Mouse (Mus musculus): ENCODE results near the gene Itm2c. TPM values are rescaled to one million over a fixed set of nuclear protein-coding genes. Genes with fewer than 3 reads are reported as not detected.
A peak's percentile ranks its signal among the peaks of the same experiment; 100 is the strongest.

Itm2c gene
- polyA plus RNA-seq, 1 experiment from 2014 or later = 258 TPM

DNA sequence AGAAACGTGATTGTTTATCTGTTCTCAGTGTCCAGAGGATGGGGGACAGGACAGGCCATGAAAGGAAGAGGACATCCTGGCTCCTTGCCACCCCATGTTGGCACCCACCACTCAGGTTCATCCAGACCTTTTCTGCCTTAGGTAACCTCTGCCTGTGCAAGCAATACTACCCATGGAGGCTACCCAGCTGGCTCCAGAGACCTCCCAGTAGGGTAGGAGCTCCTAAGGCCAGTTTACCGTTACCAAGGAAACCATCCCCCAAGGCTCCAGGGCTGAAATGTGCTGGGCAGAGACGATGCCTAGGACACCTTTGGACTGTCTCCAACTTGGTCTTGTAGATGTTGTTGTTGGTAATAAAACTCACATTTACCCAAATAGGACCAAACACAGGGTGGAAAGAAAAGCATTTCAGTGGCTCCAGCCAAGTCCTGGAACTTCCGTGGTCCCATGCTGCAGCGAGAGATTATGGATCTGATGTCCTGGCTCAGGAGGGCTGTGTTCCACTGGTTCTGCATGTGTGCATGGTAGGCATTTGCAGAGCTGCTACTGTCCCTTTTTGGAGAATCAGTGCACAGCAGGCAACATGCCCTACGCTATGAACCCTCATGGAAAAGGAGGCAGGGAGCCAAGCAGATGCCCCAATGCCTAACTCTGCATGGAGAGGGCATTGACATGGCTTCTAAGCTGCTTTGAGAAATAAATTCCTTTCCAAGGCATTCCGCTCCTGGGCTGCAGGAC lies 28.2 kb downstream of the Itm2c start:
- H3K27me3 ChIP-seq = no peaks in the 10 kb centered on the region
- no peak overlapping the region for H3K4me3 ChIP-seq
- H3K36me3 ChIP-seq = no peaks in the 10 kb centered on the region
- no peaks in the 10 kb centered on the region for H3K9me3 ChIP-seq
- H3K27ac ChIP-seq = no peak overlapping the region
- ATAC-seq (ENCODE audit: insufficient number of reproducible peaks, insufficient read depth, low FRiP score, low TSS enrichment) = no peak
- no peak overlapping the region for H3K9ac ChIP-seq
- H3K4me2 ChIP-seq (replicated peaks) = no peak overlapping the region
- WGBS = 70% methylated on average over 7 of the region's 7 CpGs
- peaks cover under 1% of the 10 kb centered on the region; the same call in 1 of the 2 replicates for H3K4me1 ChIP-seq

DNA sequence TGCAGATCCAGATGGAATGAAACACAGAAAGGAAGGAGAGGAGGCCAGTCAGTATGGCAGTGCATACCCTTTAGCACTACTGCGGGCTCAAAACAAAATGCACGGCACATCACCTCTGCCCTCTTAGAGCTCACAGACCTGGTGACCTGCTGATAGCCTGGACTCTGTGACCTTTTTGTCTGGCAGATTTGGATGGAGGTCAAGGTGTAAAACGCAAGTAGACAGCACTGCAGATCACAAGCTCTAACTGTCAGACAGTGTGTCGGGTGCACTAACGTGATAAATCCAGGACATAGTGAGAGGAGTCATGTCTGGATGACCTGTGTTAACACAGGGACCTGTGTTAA lies 28.8 kb downstream of the Itm2c start:
- ATAC-seq (ENCODE audit: insufficient number of reproducible peaks, insufficient read depth, low FRiP score, low TSS enrichment) = no peak
- no peak overlapping the region for H3K4me2 ChIP-seq (replicated peaks)
- WGBS = 75% methylated on average over 5 of the region's 5 CpGs

DNA sequence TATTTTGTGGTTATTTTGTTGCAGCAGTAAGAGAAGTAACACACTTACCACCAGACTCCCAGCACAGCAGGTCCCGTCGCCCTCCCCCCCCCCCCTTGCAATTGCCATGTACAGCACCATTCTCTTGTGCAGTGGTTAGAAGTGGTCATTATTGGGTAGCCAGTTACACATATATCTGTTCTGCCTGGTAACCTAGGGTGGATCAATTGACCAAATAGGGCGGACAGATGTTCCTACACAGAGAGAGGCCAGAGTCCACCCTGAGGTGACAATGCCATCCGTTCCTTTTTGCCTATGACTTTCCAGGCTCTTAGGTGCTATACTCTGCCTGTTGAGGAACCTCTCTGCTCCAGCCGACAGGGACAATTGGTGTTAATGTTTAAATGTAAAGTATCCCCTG lies 31.1 kb downstream of the Itm2c start:
- 81% methylated on average over 5 of the region's 5 CpGs for WGBS
- no peaks in the 10 kb centered on the region for H3K27me3 ChIP-seq

More for the DNA sequence above, 28.8 kb downstream of the Itm2c start:
- Histone ChIP-seq H3K36me3 (no peaks in the 10 kb centered on the region), H3K27ac (no peak overlapping the region), H3K4me1 (no peaks in the 10 kb centered on the region), H3K9ac (no peak overlapping the region), H3K4me3 (no peak overlapping the region), H3K9me3 (no peaks in the 10 kb centered on the region), H3K27me3 (no peaks in the 10 kb centered on the region)

DNA sequence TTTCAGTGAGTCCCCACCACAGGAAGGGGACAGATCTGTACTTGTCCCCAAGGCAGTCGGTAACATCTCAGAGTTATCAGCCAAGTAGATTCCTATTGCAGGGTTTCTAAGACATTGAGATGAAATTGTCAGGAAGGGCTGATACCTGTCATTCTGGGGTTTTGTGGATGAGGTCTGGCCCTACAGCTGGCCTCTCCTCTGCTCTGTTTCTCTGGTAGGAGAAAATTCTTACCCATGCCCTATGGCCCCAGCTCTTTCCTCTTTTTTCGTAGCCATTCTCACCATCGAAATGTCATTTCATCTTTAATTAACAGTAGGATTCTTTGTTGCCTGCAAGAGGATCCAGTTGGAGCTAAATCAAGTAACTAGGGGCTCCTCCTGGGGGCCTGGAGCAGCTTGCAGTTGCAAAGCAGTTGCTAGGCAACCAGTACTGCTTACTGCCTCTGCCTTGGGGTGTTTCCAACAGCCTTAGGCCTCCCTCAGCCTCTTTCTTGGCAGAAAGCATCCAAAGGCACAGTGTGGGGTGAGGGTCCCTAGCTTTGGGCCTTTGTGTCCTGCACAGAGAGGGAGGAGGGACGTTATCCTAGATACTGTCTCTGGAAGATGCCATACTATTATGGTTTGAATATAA lies 34.1 kb downstream of the Itm2c start, which contains the start of gene 4933407L21Rik:
TSS of gene 4933407L21Rik (plus strand) at position 427 of the 631 bp plus-strand sequence.
- Histone ChIP-seq H3K9ac (no peak within 1 kb of the TSS), H3K9me3 (no peaks in the 10 kb centered on the region), H3K4me1 (peaks cover 7% of the 10 kb centered on the region), H3K4me3 (no peak within 1 kb of the TSS), H3K27me3 (no peaks in the 10 kb centered on the region), H3K27ac (no peak within 1 kb of the TSS), H3K36me3 (no peaks in the 10 kb centered on the region), H3K4me2 (replicated peaks) (no peak within 1 kb of the TSS)
- 45% methylated on average over 4 of the region's 4 CpGs for WGBS
- peak; percentile 58; the same call in 1 of the 2 replicates for ATAC-seq (ENCODE audit: insufficient number of reproducible peaks, insufficient read depth, low FRiP score, low TSS enrichment)

More for the DNA sequence above, 31.1 kb downstream of the Itm2c start:
- Histone ChIP-seq H3K4me3 (no peak overlapping the region), H3K27ac (no peak overlapping the region), H3K4me1 (peaks cover 6% of the 10 kb centered on the region), H3K36me3 (no peaks in the 10 kb centered on the region), H3K4me2 (replicated peaks) (no peak overlapping the region), H3K9me3 (no peaks in the 10 kb centered on the region), H3K9ac (no peak overlapping the region)
- no peak for ATAC-seq (ENCODE audit: insufficient number of reproducible peaks, insufficient read depth, low FRiP score, low TSS enrichment)

DNA sequence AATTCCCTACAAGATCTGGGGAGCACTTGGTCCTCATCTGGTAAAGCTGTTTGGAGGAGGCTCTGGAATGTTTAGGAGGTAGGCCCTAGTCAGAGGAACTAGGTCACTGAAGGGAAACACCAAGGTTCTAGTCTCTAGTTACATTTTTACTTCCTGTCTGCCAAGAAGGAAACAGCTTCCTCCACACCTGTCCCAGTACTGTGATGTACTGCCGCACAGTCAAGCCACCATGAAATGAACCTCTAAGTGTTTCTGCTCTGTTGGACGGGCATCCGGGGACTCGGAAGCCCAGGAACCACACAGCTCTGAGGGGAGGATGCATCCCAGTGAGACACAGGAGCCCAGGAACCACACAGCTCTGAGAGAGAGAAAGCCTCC lies 34.6 kb downstream of the Itm2c start:
- WGBS = 65% methylated on average over 4 of the region's 4 CpGs
- Histone ChIP-seq H3K4me3 (no peak overlapping the region), H3K4me2 (replicated peaks) (no peak overlapping the region), H3K27me3 (no peaks in the 10 kb centered on the region), H3K27ac (no peak overlapping the region), H3K36me3 (no peaks in the 10 kb centered on the region), H3K9me3 (no peaks in the 10 kb centered on the region), H3K4me1 (peaks cover 12% of the 10 kb centered on the region), H3K9ac (no peak overlapping the region)
- ATAC-seq (ENCODE audit: insufficient number of reproducible peaks, insufficient read depth, low FRiP score, low TSS enrichment) = no peak

DNA sequence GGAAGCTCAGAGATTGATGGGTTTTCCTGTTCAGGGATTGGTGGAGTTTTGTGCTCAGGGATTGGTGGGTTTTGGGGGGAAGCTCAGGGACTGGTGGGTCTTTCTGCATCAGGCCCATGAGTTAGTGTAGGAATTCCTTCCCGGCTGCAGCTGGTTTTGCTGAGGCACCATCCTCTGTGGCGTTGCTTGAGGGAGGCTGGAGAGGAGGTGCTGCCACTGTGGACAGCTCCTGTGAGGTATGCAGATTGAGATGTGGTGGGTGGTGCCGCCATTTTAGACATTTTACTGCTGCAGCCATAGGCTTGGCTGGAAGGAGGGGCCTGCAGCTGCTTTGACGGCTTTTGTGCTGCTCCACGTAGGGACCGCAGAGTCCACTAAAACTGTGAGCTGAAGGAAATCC lies 35.3 kb downstream of the Itm2c start:
- Histone ChIP-seq H3K9ac (no peak overlapping the region), H3K4me1 (peaks cover 17% of the 10 kb centered on the region), H3K36me3 (no peaks in the 10 kb centered on the region), H3K9me3 (no peaks in the 10 kb centered on the region), H3K27me3 (no peaks in the 10 kb centered on the region), H3K4me2 (replicated peaks) (no peak overlapping the region), H3K27ac (no peak overlapping the region), H3K4me3 (no peak overlapping the region)
- WGBS = 84% methylated on average over 6 of the region's 6 CpGs
- no peak for ATAC-seq (ENCODE audit: insufficient number of reproducible peaks, insufficient read depth, low FRiP score, low TSS enrichment)

DNA sequence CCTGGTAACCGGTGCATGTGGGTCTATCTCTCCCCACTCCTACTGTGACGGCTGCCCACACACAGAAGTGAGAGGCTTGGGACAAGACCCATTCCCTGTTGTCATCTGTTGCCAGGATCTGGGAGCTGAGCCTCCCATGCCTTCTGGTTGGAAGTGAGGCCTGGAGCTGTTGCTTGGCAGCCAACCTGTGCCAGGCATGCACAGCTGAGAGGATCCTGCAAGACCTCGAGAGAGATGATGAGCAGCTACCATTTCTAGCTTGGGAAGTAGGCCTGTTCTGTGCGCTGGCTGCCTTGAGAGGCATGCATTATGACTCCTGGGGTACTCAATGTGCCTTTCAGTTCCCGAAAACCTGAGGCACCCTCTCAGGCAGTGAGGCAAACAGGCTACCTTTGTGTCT lies 37.1 kb downstream of the Itm2c start:
- 79% methylated on average over 5 of the region's 5 CpGs for WGBS
- Histone ChIP-seq H3K4me2 (replicated peaks) (no peak overlapping the region), H3K4me1 (peaks cover 17% of the 10 kb centered on the region), H3K4me3 (no peak overlapping the region), H3K9me3 (no peaks in the 10 kb centered on the region), H3K36me3 (no peaks in the 10 kb centered on the region), H3K9ac (no peak overlapping the region), H3K27ac (no peak overlapping the region), H3K27me3 (no peaks in the 10 kb centered on the region)
- no peak for ATAC-seq (ENCODE audit: insufficient number of reproducible peaks, insufficient read depth, low FRiP score, low TSS enrichment)

DNA sequence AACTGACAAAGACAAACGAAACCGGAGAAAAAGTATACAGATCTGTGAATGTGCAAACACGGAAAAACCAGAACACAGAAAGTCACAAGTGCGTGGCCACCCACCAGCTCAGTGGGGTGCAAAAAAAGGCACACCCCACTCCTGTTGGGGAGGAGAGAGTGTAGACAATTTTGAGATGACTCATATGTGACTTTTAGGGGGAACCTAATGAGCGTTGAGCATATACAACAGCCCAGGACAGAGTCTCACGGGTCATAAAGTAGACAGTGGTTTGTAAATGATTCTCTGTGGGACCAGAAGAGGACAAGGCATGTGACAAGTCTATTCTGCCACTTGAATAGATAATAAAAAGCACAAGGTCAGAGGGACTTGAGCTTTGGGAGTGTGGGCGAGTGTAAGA lies 39.1 kb downstream of the Itm2c start:
- H3K4me3 ChIP-seq = no peak overlapping the region
- H3K36me3 ChIP-seq = no peaks in the 10 kb centered on the region
- no peak overlapping the region for H3K9ac ChIP-seq
- no peaks in the 10 kb centered on the region for H3K27me3 ChIP-seq
- no peaks in the 10 kb centered on the region for H3K9me3 ChIP-seq
- peak overlapping the region; percentile 32 for H3K4me2 ChIP-seq (replicated peaks)
- WGBS = 30% methylated on average over 7 of the region's 7 CpGs
- H3K4me1 ChIP-seq = peaks cover 14% of the 10 kb centered on the region
- 0 out of 2 replicates have a peak overlapping the region, but pooled peaks have one; percentile 41 for H3K27ac ChIP-seq
- ATAC-seq (ENCODE audit: insufficient number of reproducible peaks, insufficient read depth, low FRiP score, low TSS enrichment) = no peak

DNA sequence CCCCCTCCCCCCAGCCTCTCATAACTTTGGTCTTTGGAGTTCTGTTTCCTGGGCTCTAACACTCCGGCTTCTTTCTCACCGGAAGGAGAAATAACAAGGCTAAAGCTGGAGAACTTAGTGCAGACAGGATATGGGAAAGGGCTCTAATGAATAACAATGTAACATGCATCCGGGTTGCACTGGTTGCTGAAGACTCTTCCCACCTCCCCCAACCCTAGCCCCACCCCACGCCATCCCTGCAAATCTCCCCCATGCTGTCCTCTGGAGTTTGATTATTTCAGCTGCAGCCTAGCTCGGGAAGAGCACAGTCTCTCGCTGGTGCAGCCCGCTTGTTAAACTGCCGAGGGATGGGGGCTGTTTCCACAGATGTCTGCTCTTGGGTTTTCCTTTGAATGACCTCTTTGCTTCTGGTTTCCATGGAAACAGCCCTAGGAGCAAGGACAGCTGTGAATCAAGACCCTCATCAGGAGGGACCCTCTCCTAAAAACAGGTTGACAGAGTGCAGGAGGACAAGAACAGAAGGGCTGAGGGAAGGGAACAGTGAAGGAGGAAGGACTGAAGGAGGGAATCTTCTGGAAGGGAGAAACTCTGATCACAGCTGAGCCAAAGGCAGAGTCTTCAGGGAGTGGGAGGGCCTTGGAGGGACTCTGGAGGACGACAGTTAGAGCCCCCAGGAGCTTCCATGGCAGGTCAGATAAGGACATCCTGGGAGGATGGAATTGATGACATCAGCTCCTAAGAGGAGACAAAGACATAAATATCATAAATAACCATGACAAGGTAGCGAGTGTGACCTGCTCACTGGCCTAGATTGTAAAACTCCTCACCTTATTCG lies 39.8 kb downstream of the Itm2c start:
- Histone ChIP-seq H3K4me3 (no peak overlapping the region), H3K27me3 (no peaks in the 10 kb centered on the region), H3K27ac (0 out of 2 replicates have a peak overlapping the region, but pooled peaks have one; percentile 41), H3K9ac (no peak overlapping the region), H3K9me3 (no peaks in the 10 kb centered on the region), H3K4me1 (peaks cover 11% of the 10 kb centered on the region), H3K4me2 (replicated peaks) (peak overlapping the region; percentile 32), H3K36me3 (no peaks in the 10 kb centered on the region)
- ATAC-seq (ENCODE audit: insufficient number of reproducible peaks, insufficient read depth, low FRiP score, low TSS enrichment) = 0 out of 2 replicates have a peak, but pooled peaks have one; percentile 44
- WGBS = 16% methylated on average over 11 of the region's 11 CpGs

DNA sequence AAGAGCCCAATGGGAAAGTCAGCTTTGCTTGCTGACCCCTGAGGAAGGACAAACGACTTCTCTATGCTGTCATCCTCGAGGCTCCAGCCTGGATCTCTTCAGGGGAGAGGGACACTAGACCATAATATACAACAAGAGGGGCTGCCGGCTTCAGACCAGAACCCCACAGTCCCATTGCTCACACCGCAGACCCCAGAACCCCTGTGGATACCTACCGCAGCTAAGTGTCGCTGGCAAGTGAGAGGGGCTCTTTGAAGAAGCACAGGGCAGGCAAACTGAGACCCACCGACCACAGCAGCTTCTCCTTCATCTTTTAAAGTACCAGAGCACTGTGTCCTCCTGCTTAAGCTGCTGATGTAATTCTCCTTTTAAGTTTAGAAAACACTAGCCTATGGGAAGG lies 40.5 kb downstream of the Itm2c start:
- WGBS = 14% methylated on average over 7 of the region's 7 CpGs
- Histone ChIP-seq H3K4me1 (peaks cover 11% of the 10 kb centered on the region), H3K9me3 (no peaks in the 10 kb centered on the region), H3K4me2 (replicated peaks) (no peak overlapping the region), H3K27ac (no peak overlapping the region), H3K36me3 (no peaks in the 10 kb centered on the region), H3K27me3 (no peaks in the 10 kb centered on the region), H3K9ac (no peak overlapping the region), H3K4me3 (no peak overlapping the region)
- no peak for ATAC-seq (ENCODE audit: insufficient number of reproducible peaks, insufficient read depth, low FRiP score, low TSS enrichment)

DNA sequence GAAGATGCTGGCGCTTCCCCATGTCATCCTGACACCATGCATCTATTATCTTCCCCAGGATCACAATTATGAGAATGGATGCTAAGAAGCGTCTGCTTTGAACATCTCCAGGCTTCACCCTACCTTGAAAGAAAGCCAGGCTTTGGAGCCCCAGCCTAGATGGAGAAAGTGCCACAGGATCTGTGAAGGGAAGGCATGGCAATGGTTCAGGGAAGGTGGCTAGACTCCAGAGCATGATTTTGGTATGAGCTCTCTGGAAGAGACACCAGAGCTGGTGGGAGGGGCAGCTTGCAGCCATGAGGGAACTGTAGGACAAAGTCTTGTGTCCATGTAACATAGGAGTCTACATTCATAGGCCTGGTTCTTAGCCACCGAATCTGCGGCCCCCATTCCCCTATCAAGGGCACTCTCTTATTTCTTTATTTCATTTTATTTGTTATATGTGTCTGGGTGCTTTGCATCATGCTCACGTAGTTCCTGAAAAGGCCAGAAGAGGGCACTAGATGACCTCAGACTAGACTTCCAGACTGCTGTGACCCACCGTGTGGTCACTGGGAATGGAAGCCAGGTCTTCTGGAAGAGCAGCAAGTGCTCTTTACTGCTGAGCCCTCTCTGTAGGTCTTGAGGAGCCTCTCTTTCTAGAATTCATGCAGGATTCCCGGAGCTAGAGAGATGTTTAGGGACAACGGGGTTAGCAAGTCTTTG lies 41.2 kb downstream of the Itm2c start:
- Histone ChIP-seq H3K27ac (no peak overlapping the region), H3K9ac (no peak overlapping the region), H3K36me3 (no peaks in the 10 kb centered on the region), H3K27me3 (no peaks in the 10 kb centered on the region), H3K4me2 (replicated peaks) (no peak overlapping the region), H3K4me1 (peaks cover 11% of the 10 kb centered on the region), H3K4me3 (no peak overlapping the region), H3K9me3 (no peaks in the 10 kb centered on the region)
- no peak for ATAC-seq (ENCODE audit: insufficient number of reproducible peaks, insufficient read depth, low FRiP score, low TSS enrichment)
- WGBS = 47% methylated on average over 8 of the region's 8 CpGs

Measured in embryonic facial prominence, embryonic 12.5 days (tissue).